Mouse (Mus musculus) megakaryocyte-erythroid progenitor cell, adult 5-6 weeks (primary cell): ENCODE results near the gene Sbk2. TPM values are rescaled to one million over a fixed set of nuclear protein-coding genes. Genes with fewer than 3 reads are reported as not detected.

Source experiments
- ATAC-seq: replicated peaks from 2 replicates; pipeline ENCODE4 v1.8.0; 2016; ENCODE audit warnings: mild to moderate bottlenecking, inconsistent platforms; ENCODE audit not compliant: severe bottlenecking, poor library complexity, low FRiP score, low TSS enrichment
- total RNA-seq, 2 experiments: library from RNA; stranded (forward) in 1 of 2; stranded (reverse) in 1 of 2; fragments of 200-1000, 215-1000 nt in 1 of 2; fragments of >200 nt in 1 of 2; fragmentation: Nextera tagmentation in 1 of 2; gene quantifications; 2 replicates each; pipeline ENCODE4 v1.2.3; 2014 to 2017

Sbk2 gene
- total RNA-seq, 2 experiments from 2014 or later: not detected

DNA sequence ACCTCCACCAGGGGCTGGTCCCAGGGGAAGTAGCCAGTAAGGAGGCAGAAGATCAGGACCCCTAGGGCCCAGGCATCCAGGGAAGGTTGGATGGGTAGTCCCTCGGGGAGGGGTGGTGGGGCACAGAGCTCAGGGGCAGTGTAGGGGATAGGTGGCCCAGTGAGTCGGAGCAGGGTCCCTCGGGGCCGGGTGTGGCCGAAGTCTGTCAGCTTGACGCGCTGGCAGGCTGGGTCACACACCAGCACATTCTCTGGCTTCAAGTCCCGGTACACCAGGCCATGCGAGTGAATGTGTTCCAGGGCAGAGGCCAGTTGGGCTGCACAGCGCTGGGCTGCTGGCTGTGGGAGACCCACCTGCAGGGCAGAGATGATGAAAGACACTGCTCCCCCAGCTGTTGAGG, 6.8 kb downstream of the Sbk2 start:
- no peak for ATAC-seq

DNA sequence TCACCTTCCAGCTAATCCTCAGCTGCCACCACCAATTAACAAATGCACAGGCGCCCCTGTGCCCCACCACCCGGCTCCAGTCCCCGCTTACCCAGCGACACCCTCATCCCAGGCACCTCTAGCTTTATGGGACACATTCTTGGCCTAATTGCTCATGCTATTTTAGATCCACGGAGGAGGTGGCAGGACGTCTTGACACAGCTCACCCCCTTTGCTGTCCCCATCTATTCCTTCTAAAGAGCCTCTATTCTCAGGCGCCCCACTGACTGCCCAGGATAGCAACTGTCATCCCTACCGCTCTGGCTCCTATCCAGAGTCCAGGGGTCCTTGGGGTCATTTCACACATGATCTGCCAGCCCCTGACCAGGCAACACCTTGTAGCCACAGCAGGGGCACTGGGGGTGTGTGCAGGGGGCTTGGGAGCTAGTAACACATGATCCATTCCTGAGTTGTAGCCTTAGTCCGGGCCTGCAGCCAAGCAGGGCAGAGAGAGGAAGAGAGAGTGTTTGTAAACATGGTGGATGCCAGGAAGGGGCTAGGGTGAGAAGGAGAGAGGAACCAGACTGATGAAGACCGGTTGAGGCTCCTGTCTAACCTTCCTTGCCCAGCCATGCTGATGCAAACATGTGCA, 10.3 kb downstream of the Sbk2 start:
- ATAC-seq: no peak

DNA sequence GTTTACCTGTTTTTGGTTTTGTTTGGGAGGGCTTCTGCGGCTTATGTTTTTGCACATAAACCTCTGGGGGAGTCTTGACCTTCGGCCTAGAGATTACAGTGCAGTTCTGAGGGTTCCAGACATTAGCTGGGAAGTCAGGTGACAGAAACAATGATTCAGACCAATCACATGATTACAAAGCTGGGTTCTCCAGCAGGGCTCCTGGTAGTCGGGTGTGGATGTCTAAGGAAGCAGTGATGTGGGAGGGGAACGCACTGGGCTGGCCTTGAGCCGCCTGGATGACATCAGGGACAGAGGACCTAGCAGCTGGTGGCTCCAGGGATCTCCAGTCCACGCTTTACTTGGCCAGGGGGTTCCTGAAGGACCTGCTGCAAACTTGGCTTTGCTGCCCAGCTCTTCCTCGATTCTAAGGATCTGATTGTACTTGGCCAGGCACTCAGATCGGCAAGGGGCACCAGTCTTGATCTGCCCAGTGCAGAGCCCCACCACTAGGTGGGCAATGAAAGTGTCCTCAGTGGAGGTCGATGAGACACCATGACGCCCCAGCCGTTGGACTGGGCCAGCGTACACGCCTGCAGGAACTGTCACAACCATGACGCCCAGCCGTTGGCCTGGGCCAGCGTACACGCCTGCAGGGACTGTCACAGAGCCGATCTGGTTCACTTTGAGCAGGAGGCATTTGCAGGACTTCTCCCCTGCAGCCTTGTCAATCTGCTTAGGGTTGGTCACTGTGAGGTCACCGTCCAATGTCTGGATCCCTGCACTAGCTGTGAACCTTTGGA, 13.5 kb downstream of the Sbk2 start:
- no peak for ATAC-seq

DNA sequence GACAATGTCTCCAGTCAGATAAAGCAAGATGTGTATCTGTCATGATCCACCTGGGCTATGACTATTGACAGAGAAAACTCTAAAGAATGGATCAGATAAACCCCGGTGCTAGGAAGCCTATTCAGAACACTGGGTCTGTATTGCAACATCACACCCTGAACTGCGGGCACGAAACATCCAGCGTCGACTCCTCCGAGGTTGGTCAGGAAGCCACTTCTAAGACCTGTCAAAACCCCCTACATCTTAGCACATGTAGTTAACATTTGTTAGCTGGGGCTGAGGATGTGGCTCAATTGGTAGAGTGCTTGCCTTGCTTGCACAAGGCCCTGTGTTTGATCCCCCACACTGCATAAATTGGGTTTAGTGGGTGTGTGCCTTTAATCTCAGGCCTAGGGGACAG, 15.8 kb downstream of the Sbk2 start:
- ATAC-seq: no peak

DNA sequence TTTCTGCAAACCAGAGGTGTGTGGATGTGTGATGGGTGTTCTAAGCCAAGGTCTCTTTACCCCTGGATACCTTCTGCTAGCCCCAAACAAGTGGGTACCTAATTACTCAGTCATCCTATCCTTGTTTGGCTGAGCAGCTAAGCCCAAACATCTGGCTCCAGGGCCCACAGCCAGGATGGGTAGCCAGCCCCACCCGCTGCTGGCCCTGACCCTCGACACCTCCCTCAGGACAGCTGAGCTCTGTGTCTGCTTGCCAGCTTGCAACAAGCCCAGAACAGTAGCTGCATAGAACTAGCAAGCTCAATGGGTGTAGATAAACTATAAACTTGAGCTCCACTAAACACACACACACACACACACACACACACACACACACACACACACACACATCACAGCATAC, 16.4 kb downstream of the Sbk2 start:
- no peak for ATAC-seq

DNA sequence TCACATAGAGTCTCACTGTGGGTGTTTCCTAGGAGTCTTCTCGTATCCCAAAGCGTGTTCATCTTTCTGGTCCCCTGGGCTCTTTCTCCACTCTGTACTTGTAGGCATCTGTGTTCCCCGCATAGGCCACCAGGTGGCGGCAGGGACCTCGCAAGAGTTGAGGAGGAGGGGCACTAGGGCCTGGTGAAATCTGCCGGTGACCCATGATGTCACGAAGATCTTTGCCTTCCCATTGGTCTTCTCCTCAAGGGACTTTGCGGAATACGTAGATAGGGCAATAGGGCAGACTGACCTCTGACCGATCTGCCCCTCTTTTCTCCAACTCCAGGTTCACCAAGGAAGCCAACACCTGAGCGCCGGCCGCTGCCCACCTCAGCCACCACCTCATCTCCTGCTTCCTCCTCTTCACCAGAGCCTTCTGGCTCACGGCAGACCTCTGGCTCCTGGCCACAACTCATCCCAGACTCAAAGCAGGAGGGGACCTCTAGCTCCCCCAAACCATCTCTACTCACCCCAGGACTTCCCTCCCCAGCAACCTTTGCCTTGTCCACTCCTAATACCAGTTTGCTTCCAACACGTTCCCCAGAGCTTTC, 20.9 kb downstream of the Sbk2 start:
- ATAC-seq: peak; percentile 91

DNA sequence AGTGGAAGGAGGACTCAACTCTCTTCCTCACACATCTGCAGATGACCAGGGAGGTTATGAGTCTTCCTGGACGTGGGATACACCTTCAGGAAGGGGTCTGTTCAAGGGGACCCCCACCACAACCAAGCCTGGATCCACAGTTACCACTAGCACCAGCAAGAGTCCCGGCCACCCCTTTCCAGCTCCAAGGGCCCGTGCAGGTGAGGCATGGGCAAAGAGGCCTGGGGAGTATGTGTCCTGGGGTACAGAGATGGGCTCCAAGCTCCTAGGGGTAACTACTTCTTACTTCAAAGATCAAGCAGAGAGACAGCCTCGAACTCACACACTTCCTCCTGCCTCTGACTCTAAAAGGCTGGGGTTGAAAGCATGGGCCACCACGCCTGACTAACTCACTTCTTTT, 21.5 kb downstream of the Sbk2 start:
- no peak for ATAC-seq

DNA sequence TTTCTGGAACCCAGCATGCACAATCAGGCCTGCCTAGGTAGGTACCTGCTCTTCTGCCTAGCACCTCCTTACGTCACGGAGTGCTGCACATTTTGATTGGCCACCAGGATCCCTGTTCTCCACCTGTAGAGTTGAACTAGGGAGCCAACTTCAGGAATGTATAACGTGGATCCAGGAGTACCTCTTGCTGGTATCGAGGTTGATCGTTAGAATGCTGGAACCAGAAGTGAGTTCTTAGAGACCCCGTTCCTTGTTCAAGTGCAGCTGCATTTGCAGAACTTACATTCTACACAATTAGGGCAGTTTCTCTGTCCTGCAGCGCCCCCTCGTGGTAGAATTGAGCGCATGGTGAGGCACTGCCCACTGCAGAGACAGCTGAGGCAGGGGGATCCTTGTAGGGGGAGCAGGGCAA, 24.1 kb downstream of the Sbk2 start:
- ATAC-seq: peak; percentile 44; the same call in 1 of the 2 replicates

DNA sequence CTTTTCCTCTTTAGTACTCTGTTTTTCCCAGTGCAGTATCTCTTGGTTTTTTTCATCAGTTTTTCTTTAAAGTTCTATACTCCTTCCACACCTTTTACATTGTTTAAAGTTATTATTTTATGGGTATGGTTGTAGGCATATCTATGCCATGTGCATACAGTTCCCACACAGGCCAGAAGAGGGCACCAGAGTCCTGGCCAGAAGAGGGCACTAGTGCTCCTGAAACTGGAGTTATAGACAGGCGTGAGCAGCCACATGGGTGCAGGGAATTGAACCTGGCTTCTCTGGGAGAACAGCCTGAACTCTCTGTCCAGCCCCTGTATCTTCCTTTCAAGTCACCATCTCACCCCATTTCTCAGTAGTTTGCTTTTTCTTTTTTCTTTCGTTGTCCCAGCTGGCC, 25.8 kb downstream of the Sbk2 start:
- peak; percentile 66 for ATAC-seq

DNA sequence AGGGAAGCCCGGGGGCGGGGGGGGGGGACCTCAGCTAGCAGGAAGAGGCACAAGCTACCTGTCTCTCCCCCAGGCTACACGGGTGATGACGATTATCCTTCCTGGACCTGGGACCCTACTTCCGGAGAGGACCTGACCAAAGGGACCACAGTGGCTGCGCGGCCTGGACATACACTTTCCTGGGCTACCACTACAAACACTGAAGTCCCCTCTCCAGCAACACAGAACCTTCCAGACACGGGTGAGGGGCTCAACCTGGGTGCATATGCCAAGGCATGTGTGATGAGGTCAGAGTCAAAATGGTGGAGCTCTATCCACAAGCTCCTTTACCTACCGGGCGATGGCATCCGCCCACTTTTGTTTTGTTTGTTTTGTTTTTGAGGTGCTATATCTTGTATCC, 26.8 kb downstream of the Sbk2 start:
- no peak for ATAC-seq

DNA sequence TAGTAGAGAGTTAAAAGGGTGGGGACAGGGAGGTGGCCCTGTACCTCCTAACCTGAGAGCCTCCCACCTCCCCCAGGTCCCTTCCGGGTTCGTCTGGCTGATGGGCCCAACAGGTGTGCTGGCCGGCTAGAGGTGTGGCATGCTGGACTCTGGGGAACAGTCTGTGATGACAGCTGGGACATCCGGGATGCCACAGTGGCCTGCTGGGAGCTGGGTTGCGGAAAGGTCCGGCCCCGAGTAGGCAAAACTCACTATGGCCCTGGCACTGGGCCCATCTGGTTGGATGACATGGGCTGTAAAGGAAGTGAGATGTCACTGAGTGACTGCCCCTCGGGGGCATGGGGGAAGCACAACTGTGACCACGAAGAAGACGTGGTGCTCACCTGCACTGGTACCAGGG, 27.4 kb downstream of the Sbk2 start:
- no peak for ATAC-seq

DNA sequence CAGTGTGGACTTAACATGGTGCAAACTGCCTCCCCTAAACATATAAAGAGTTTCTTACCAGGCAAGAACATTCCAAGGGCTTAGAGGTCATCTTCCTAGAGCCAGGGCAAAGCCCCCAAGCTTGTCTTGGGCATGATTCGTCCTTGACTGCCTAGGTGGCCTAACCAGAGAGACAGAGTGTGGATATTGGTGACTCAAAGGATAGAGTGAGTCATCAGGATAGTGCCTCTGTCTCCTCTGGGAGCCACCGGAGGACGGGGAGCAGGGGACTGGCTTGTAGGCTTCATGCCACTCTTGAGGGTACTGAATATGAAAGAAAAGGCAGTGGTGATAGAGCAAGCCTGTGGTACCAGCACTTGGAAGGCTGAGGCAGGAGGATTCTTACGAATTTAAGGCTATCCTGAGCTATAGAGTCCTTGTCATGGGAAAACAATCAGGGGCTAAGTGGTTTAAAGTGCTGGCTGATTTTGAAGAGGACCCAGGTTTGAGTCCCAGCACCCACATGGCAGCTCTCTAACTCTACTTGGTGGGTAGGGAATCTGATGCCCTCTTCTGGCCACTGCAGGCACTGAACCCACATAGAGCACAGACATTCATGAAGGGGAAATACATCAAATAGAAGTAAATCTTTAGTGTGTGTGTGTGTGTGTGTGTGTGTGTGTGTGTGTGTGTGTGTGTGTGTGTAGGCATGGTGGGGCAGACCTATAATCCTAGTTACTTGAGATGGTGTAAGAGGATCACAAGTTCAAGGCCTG, 29.9 kb downstream of the Sbk2 start:
- no peak for ATAC-seq

DNA sequence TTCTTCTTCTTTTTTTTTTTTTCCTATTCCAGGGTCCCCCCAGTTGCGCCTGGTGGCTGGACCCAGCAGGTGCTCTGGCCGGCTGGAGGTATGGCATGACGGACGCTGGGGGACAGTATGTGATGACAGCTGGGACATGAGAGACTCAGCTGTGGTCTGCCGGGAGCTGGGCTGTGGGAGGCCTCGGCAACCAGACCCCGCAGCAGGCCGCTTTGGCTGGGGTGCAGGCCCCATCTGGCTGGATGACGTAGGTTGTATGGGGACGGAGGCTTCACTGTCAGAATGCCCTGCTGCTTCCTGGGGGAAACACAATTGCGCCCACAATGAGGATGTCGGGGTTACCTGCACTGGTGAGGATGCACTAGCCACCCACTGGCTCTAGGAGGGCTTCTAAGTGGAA, 31.1 kb downstream of the Sbk2 start:
- no peak for ATAC-seq

DNA sequence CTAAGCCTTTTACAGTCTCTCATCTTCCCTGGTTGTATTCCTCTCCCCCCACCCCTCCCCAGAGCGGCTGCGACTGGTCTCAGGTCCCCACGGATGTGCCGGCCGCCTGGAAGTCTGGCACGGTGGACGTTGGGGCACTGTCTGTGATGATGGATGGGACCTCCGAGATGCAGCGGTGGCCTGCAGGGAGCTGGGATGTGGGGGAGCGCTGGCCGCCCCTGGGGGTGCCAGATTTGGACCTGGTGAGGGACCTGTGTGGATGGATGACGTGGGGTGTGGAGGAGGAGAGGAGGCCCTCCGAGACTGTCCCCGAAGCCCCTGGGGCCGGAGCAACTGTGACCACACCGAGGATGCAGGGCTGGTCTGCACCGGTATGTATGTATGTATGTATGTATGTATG, 35.9 kb downstream of the Sbk2 start:
- no peak for ATAC-seq

DNA sequence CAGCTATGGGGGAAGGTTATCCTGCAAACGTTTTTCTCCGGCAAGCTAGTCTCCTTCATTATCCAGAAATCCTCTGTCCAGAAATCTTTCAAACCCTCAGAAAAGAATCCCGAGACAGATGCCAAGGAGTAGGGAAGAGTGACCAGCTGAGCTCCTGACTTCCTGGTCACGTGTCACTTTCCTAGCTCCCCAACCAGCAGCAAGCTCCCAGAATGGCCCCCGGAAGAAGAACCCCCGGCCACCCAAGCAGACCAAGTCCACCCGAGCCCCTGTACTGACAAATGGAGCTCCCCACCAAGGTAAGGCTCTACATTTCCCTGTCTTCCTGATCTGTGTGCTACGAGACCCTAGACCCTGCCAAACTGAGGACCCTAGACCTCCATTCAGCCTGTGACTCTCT, 36.5 kb downstream of the Sbk2 start:
- ATAC-seq: no peak

DNA sequence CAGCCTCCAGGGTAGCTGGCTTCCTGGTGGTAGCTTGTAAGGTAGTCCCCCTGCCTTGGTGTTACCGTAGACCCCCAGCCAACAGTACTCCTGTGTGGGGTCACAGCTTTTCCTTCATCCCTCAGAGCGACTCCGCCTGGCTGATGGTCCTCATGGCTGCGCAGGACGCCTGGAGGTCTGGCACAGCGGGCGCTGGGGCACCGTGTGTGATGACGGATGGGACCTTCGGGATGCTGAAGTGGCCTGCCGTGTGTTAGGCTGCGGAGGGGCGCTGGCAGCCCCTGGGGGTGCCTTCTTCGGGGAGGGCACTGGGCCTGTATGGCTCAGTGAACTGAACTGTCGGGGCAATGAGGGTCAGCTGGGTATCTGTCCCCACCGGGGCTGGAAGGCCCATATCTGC, 37.4 kb downstream of the Sbk2 start:
- ATAC-seq: no peak

DNA sequence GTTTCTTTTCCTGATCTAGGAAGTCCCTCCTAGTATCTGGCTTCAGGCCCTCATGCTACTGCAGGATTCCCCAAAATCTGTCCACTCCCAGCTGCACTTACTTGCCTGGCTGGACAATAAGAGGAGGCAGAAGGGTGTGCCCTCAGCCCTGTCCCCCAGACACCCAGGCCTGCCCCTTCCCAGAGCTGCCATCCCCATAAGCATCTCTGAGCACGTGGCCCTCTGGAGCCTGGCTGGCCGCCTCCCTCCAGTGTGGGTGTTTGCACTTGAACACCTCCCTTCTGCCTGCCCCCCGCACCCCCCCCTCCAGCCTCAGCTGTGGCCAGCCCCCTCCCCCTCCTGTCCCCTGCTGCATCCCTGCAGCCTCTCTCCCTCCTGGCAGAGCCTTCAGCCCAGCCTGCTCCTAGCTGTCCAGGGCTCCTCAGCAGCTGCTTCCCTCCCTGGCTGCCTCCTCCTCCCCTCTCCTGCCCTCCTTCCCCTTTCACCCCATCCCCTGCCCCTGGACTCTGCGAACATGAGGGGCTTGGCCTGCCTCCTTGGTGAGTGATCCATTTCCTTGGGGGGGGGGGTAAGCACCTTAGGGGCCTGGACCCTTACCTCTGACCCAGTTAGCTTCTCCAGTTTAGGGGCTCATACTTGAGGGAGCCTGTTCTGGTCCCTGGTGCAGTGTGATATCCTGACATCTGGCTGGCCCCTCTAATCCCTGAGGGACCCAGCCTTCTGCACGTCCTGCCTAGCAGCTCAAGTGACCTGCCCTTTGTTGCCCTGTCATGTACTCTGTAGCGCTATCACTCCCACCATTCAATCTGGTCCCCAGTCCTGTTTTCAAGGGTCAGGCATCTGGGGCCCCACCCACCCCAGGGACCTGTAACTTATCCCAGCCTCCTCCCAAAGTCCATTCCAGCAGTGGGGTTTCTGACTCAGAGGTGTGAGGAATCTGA, 38.5 kb downstream of the Sbk2 start, which contains the start of gene Ssc5d:
Gene Ssc5d (plus strand): TSS at position 345 of the 941 bp plus-strand sequence.
- ATAC-seq: no peak

DNA sequence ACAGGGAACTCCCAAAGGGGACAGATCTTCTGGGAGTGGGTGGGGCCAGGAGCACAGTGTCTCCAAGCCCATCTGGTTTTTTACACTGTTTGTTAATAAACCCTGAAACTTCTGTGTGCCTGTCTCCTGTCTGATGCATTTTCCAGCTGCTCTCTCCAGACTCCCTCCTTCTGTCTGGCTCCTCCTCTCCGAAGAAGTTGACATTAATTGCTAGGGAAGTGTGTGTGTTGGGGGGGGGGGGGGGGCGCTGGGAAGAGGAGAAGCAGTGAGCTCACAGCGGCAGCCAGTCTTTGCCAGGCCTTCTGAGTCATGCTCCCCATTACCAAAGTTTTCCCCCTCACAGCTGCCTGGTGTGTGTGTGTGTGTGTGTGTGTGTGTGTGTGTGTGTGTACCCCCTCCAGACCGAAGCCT, 39.3 kb downstream of the Sbk2 start:
- no peak for ATAC-seq

DNA sequence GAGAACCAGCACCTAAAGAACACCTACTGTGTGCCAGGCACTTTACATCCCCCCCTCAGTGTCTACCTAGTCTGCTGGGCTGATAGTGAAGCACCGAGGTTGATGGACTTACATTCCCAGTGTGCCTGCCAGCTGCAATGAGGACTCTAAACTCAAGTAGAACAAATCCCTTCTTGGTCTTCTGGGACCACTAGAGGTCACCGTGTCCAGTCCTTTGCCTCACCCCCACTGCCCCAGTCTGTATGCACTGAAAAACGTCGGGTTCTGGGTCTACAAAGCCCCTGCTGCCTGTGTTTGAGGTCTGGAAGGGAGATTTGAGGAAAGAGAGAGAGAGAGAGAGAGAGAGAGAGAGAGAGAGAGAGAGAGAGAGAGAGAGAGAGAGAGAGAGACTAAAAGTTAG, 39.7 kb downstream of the Sbk2 start:
- no peak for ATAC-seq
